Mouse (Mus musculus) cerebellum, postnatal 4 days (tissue): ENCODE measurements at regions not wholly inside any gene's neighbourhood (a gene's known extent, or its start where the extent isn't known, plus 50 kb on each side); places are given as distances from the start of the nearest gene placed in this dataset.

Experiments used
- DNase-seq, 2 experiments: peaks; one replicate each; pipeline ENCODE4 v3.0.0; 2022; ENCODE audit warnings: low spot score in 2 of 2, mixed read lengths in 1 of 2

DNA sequence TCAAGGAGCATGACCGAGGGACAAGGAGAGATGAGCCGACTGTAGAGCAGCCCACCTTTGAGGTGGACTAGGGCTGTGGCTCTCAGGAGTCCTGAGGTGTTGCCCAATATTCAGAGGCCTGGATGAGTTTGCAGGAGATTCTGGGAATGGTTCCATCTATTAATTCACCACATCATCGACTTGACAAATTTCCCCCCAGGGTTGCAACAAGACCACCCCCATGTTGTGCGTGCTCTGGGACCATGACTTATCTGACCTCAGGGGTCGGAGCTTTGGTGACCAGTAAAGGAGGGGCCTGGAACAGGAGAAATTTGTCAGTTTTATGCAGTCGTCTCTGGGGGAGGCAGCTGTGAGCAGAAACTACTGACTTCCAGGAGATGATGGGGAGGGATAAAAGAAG, 63.5 kb upstream of the 1600014C23Rik start:
- no peak for DNase-seq

DNA sequence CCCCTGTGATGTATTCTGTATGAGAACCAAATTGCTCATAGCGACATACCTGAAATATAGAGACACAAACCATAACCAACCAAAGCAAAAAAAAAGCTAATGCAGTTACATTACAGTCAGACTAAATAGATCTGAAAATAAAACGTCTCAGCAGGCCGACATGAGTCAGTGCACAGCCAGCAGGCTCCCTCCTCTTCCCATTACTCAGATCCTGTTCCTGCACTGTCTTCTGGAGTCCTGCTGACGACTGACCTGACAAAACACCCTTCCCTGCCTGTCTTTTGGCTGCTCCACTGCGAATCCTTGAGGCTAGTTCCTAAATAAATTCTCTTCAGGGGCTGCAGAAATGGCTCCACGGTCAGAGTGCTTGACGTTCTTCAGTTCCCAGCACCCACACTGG, 61.3 kb upstream of the 1600014C23Rik start:
- DNase-seq: no peak

DNA sequence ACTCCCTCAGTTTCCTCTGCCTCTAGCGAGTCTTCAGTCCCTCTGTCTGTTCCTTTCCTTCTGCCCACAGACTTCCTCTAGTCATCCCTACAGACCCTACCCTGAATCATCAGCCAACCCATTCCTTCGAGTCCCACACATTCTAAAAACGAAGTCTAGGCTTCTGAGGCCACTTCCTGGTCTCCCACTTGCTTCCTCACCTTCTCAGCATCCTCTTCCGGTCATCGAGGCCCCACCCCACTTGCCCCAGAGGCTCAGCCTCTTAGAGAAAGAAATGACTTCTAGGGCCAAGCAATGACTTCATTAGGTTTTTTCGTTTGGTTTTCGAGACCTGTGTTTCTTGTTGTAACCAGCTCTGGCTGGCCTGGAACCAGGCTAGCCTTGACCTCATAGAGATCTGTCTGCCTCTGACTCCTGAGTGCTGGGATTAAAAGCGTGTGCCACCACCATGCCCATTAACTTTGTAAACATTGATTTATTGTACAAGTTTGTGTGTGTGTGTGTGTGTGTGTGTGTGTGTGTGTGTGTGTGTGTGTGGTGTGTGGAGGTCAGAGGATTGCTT, 57.4 kb upstream of the 1600014C23Rik start:
- no peak for DNase-seq

DNA sequence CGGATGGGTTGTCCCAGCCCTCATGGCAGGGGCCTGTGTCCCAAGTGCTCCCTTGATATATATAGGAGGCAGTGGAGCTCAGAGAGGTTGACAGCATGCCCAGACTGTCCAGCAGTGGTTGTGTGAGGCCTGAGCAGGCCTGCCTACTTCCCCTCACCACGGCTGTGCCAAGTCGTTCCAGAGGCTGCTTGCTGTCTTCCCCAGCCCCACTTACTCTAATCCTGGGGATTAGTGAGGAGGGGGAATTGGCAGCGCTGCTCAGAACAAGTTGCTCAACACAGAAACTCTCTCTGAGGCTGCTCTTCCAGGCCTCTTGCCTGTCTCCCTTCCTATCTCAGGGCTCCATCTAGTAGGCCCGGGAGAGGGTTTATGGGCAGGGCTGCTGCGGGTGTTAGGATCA, 56.1 kb upstream of the 1600014C23Rik start:
- DNase-seq: no peak

DNA sequence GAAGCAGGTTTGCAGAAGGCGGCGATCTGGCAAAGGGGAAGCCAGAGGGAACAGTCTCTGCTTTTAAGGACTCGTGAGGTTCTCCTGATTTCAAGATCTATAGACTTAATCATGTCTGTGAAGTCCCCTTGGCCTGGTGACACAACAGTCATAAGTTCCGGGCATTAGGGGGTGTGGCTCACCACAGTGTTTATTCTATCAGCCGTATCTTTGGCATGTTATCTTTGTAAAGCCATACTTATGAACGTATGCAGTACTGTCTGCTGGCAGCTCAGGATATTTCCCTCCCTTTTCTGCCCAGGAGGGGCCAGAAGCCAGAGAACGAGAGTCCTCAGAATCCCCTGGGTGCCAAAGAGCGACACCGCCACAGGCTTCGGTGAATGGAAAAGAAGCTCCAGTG, 51.3 kb upstream of the 1600014C23Rik start:
- no peak for DNase-seq

DNA sequence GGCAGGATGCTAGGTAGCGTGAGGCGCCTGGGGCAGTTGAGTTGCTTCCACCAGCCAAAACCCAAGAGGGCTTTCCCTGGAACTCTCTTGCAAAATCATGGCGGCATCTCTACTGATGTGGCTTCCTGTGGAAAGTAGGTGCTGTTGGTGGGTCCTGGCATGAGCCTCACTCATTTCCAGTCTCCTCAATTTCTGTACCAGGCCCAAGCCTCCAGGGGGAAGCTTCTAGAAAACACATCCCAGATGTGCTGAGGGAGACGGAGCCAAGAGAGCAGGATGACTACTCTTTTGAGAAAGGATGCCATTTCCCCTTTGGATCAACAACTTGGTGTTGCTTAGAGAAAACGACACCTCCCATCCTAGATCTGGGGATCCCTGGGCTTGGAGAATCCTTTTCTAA, 50.9 kb upstream of the 1600014C23Rik start:
- no peak for DNase-seq
